Mouse (Mus musculus) embryo, embryonic 11.5 days (tissue): ENCODE data around the gene Naa50.

ENCODE experiments used
- DNase-seq: peaks from one replicate; pipeline ENCODE4 v3.0.0-alpha.2; 2012; ENCODE audit warnings: low read depth, low spot score

Gene Naa50

GRCm38 (mm10) chr16:44139536-44140185, at the start of gene Naa50, which contains the start of gene Atp6v1a:
TSS of gene Naa50 (plus strand) at chr16:44139830.
TSS of gene Atp6v1a (minus strand) at chr16:44139705.
- peak; percentile 85 for DNase-seq

- no peak for DNase-seq
Observed at GRCm38 (mm10) chr16:44099377-44099776, 40.3 kb upstream of the Naa50 start.

GRCm38 (mm10) chr16:44101181-44101710, 38.4 kb upstream of the Naa50 start:
- no peak for DNase-seq

- no peak for DNase-seq
Observed at GRCm38 (mm10) chr16:44102925-44103324, 36.7 kb upstream of the Naa50 start.

- DNase-seq = no peak
Observed at GRCm38 (mm10) chr16:44103806-44104766, 35.5 kb upstream of the Naa50 start.

- no peak for DNase-seq
Observed at GRCm38 (mm10) chr16:44105211-44105610, 34.4 kb upstream of the Naa50 start.

GRCm38 (mm10) chr16:44109002-44109401, 30.6 kb upstream of the Naa50 start:
- DNase-seq = no peak

GRCm38 (mm10) chr16:44119753-44120501, 19.7 kb upstream of the Naa50 start:
- no peak for DNase-seq

- no peak for DNase-seq
Observed at GRCm38 (mm10) chr16:44122122-44122521, 17.5 kb upstream of the Naa50 start.

- no peak for DNase-seq
Observed at GRCm38 (mm10) chr16:44122574-44122973, 17.1 kb upstream of the Naa50 start.

GRCm38 (mm10) chr16:44122982-44123725, 16.5 kb upstream of the Naa50 start:
- DNase-seq = no peak

- no peak for DNase-seq
Observed at GRCm38 (mm10) chr16:44123786-44124185, 15.8 kb upstream of the Naa50 start.

GRCm38 (mm10) chr16:44124713-44125112, 14.9 kb upstream of the Naa50 start:
- no peak for DNase-seq

GRCm38 (mm10) chr16:44125436-44125835, 14.2 kb upstream of the Naa50 start:
- no peak for DNase-seq

GRCm38 (mm10) chr16:44126437-44126836, 13.2 kb upstream of the Naa50 start:
- no peak for DNase-seq

GRCm38 (mm10) chr16:44132300-44132699, 7.3 kb upstream of the Naa50 start:
- DNase-seq = no peak

- no peak for DNase-seq
Observed at GRCm38 (mm10) chr16:44133187-44133586, 6.4 kb upstream of the Naa50 start.

GRCm38 (mm10) chr16:44136511-44137021, 3.1 kb upstream of the Naa50 start:
- no peak for DNase-seq

GRCm38 (mm10) chr16:44138377-44138978, 1.2 kb upstream of the Naa50 start:
- no peak for DNase-seq

GRCm38 (mm10) chr16:44138979-44139535, 573 bp upstream of the Naa50 start:
- peak; percentile 89 for DNase-seq
